Mouse (Mus musculus) heart, postnatal 0 days (tissue): ENCODE results near the gene Mical2.

ENCODE experiments used
- CTCF ChIP-seq: IDR thresholded peaks from 2 replicates; pipeline ENCODE4 v1.5.1; 2016; ENCODE audit warnings: antibody characterized with exemption, control low read depth, low read depth
- EP300 ChIP-seq: IDR thresholded peaks from 2 replicates; pipeline ENCODE4 v1.6.1; 2016; ENCODE audit warnings: antibody characterized with exemption, low read depth

DNA sequence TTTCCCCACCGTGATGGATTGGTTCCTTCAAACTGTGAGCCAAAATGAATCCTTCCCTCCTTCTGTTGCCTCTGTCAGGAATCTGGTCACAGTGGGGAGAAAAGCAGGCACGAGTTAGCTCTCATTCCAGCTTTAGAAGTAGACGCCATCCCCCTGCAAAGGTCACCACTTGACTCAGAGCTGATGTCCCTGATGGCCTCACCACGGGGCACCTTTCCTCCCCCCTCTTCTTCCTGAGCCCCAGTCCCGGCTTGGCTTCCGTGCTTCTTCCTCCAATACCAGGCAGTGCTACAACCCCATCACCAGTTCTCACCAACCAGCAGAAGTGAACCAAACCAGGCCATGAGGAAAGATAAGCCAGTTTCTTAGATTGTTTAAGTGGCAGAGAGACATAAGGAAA, 16.9 kb downstream of the Mical2 start:
- TF ChIP-seq EP300: no peak
- TF ChIP-seq CTCF: no peak
